In the genomic region with DNA sequence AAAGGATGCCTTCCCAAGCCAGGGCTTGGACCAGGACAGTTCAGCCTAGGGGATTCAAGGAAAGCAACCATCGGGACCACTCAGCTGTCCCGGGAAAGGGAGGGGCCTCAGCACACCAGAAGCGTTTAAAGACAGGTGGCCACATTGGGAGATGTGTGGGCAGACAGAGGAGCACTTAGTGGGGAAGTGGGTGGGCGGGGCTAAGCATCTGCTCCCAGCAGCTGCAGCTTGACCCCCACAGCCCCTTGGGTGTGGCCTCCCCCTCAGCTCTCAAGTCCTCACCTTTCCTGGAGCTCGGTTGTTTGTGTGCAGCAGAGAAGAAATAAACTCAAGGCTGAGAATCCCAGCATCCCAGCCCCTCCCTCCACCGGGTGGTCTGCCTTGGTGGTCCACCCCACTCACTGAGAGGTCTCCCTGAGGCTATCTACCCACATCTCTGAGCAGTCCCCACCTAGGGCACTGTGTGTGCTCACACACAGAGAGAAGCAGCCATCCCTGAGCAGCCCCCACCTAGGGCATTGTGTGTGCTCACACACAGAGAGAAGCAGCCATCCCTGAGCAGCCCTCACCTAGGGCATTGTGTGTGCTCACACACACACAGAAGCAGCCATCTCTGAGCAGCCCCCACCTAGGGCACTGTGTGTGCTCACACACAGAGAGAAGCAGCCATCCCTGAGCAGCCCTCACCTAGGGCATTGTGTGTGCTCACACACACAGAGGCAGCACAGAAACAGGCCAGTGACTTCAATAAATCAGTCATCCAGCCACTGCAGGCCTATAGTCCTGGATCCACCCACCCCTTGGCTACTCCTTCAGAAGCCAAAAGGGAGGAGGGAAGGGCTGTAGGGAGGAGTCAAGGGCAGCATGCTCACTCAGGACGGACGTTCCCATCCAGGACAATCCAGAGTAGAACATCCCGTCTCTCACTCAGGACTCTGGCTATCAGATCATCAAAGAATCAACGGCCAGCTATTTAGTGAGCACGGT, we compare ENCODE assay signal across 7 mouse cellular contexts.
DNase-seq lines count a peak whose midpoint lies in the region; ATAC-seq and TF ChIP-seq lines count a peak whose summit lies in the region.

No protein-coding gene starts in this region.

- peak overlapping the region; percentile 11; the same call in 1 of the 2 replicates for H3K9ac ChIP-seq in ES-Bruce4 (ENCODE audit: low read depth, poor library complexity, severe bottlenecking)
- no peak overlapping the region for H3K9ac ChIP-seq in hindbrain, embryonic 11.5 days (ENCODE audit: low read depth, low read length)
- no peak overlapping the region for H3K9ac ChIP-seq in midbrain, embryonic 11.5 days (ENCODE audit: low read length)

- H3K27ac ChIP-seq in ES-Bruce4 (ENCODE audit: insufficient read depth, low read length) = peak overlapping the region; percentile 89
- peak overlapping the region; percentile 65; the same call in 1 of the 2 replicates for H3K27ac ChIP-seq in hindbrain, embryonic 11.5 days (ENCODE audit: low read depth, low read length)
- H3K27ac ChIP-seq in midbrain, embryonic 11.5 days (ENCODE audit: low read depth, low read length) = no peak overlapping the region; the same call in 1 of the 2 replicates
- H3K27ac ChIP-seq in layer of hippocampus, adult 2 months = no peak overlapping the region

- 23% methylated on average over 11 of the region's 11 CpGs for WGBS in hindbrain, embryonic 11.5 days
- 31% methylated on average over 11 of the region's 11 CpGs for WGBS in midbrain, embryonic 11.5 days

- peak; percentile 56 for ATAC-seq in hindbrain, embryonic 11.5 days (ENCODE audit: low FRiP score)
- ATAC-seq in midbrain, embryonic 11.5 days (ENCODE audit: low FRiP score) = peak; percentile 47

- peak overlapping the region; percentile 15 for H3K4me3 ChIP-seq in ES-Bruce4 (ENCODE audit: low read depth, low read length)
- H3K4me3 ChIP-seq in hindbrain, embryonic 11.5 days (ENCODE audit: low read depth, low read length) = no peak overlapping the region
- no peak overlapping the region for H3K4me3 ChIP-seq in midbrain, embryonic 11.5 days (ENCODE audit: low read depth, low read length)
- H3K4me3 ChIP-seq in layer of hippocampus, adult 2 months = no peak overlapping the region

- DNase-seq in adipocyte (ENCODE audit: low spot score) = peak; percentile 84
- DNase-seq in hindbrain, embryonic 11.5 days (ENCODE audit: low spot score) = no peak
- no peak for DNase-seq in midbrain, embryonic 11.5 days (ENCODE audit: low spot score, missing footprints)
- no peak for DNase-seq in gastrocnemius, postnatal 25 days
- no peak for DNase-seq in layer of hippocampus, adult 2 months (ENCODE audit: low spot score in 2 of 2)
- no peak for DNase-seq in urinary bladder, postnatal 14 days (ENCODE audit: low spot score)

- no peaks in the 10 kb centered on the region for H3K36me3 ChIP-seq in ES-Bruce4 (ENCODE audit: control insufficient read depth, insufficient read depth, low read length, poor library complexity, severe bottlenecking)
- H3K36me3 ChIP-seq in hindbrain, embryonic 11.5 days (ENCODE audit: control insufficient read depth, insufficient read depth, low read length) = no peaks in the 10 kb centered on the region
- no peaks in the 10 kb centered on the region for H3K36me3 ChIP-seq in midbrain, embryonic 11.5 days (ENCODE audit: control insufficient read depth, insufficient read depth, low read length)

- H3K9me3 ChIP-seq in ES-Bruce4 (replicated peaks; ENCODE audit: control insufficient read depth, insufficient read depth, low read length, poor library complexity, severe bottlenecking) = no peaks in the 10 kb centered on the region
- H3K9me3 ChIP-seq in hindbrain, embryonic 11.5 days (ENCODE audit: control insufficient read depth, low read length) = no peaks in the 10 kb centered on the region
- no peaks in the 10 kb centered on the region for H3K9me3 ChIP-seq in midbrain, embryonic 11.5 days (ENCODE audit: control insufficient read depth, low read length)

- no peaks in the 10 kb centered on the region for H3K27me3 ChIP-seq in ES-Bruce4 (ENCODE audit: control insufficient read depth, insufficient read depth, low read length, poor library complexity, severe bottlenecking)
- no peaks in the 10 kb centered on the region for H3K27me3 ChIP-seq in hindbrain, embryonic 11.5 days (ENCODE audit: control insufficient read depth, insufficient read depth, low read length)
- no peaks in the 10 kb centered on the region for H3K27me3 ChIP-seq in midbrain, embryonic 11.5 days (ENCODE audit: control insufficient read depth, insufficient read depth, low read length)

- peak; percentile 91 for TF ChIP-seq EP300 in ES-Bruce4 (IDR thresholded peaks at IDR 0.05; ENCODE audit: insufficient read depth, low read depth, low read length)

- no peak overlapping the region for H3K4me2 ChIP-seq in hindbrain, embryonic 11.5 days (replicated peaks; ENCODE audit: low read depth, low read length)
- no peak overlapping the region for H3K4me2 ChIP-seq in midbrain, embryonic 11.5 days

- TF ChIP-seq CTCF in ES-Bruce4 (IDR thresholded peaks at IDR 0.05; ENCODE audit: low read depth, low read length) = no peak
- no peak for TF ChIP-seq CTCF in layer of hippocampus, adult 2 months (conservative IDR thresholded peaks at IDR 0.05)

- TF ChIP-seq POLR2A in ES-Bruce4 (IDR thresholded peaks at IDR 0.05; ENCODE audit: insufficient read depth, low read length) = no peak

- H3K4me1 ChIP-seq in ES-Bruce4 (ENCODE audit: control insufficient read depth, insufficient read depth, low read length) = peaks cover 17% of the 10 kb centered on the region
- peaks cover 14% of the 10 kb centered on the region; the same call in 1 of the 2 replicates for H3K4me1 ChIP-seq in hindbrain, embryonic 11.5 days (replicated peaks; ENCODE audit: control insufficient read depth, insufficient read depth, low read length)
- H3K4me1 ChIP-seq in midbrain, embryonic 11.5 days (ENCODE audit: control insufficient read depth, insufficient read depth, low read length) = peaks cover 23% of the 10 kb centered on the region

Comparison
In these comparisons a context has a peak if more than half of its experiments do, and no peak if none do; other contexts are left out.
1. H3K27ac ChIP-seq: peak in ES-Bruce4 (single experiment) and hindbrain, embryonic 11.5 days (single experiment); none in midbrain, embryonic 11.5 days (single experiment) and layer of hippocampus, adult 2 months (single experiment).